Mouse (Mus musculus) macrophage (primary cell): Measurements from ENCODE around the gene Camta1. TPM values are rescaled to one million over a fixed set of nuclear protein-coding genes. Genes with fewer than 3 reads are reported as not detected.
A peak's percentile ranks its signal among the peaks of the same experiment; 100 is the strongest.

ENCODE experiments used
- H3K27ac ChIP-seq: fragments of 350-480 bp; formaldehyde crosslinking; 2 replicates; pipeline ENCODE4 v1.9.0; 2021
- H3K36me3 ChIP-seq: fragments of 350-480 bp; formaldehyde crosslinking; 2 replicates; pipeline ENCODE4 v1.9.0; 2021; ENCODE audit errors: inconsistent target
- H3K4me3 ChIP-seq: fragments of 350-480 bp; formaldehyde crosslinking; 2 replicates; pipeline ENCODE4 v1.9.0; 2021; ENCODE audit errors: inconsistent target
- H3K79me2 ChIP-seq: fragments of 350-480 bp; formaldehyde crosslinking; 2 replicates; pipeline ENCODE4 v1.9.0; 2021; ENCODE audit errors: inconsistent target
- WGBS: methylation state at CpG from one replicate; pipeline ENCODE4 v1.1.7; 2026; ENCODE audit warnings: inconsistent platforms; ENCODE audit not compliant: missing documents; 5-methylcytosine and 5-hydroxymethylcytosine counted together
- polyA plus RNA-seq: library from polyadenylated mRNA; stranded (reverse); fragments of 250-400 nt; gene quantifications from 3 replicates; pipeline ENCODE4 v1.2.4, GENCODE M21; 2018; ENCODE audit warnings: inconsistent platforms

The Camta1 gene
- polyA plus RNA-seq, 1 experiment from 2014 or later: 8.7 TPM

- WGBS: 86% methylated on average over 14 of the region's 18 CpGs
- Histone ChIP-seq H3K36me3 (no peaks in the 10 kb centered on the region), H3K79me2 (no peaks in the 10 kb centered on the region), H3K27ac (no peak overlapping the region), H3K4me3 (no peak overlapping the region)
These were observed 765.2 kb downstream of the Camta1 start for GRCm38 (mm10) chr4:151096334-151097103.

GRCm38 (mm10) chr4:151095207-151095606, 766.5 kb downstream of the Camta1 start:
- Histone ChIP-seq H3K4me3 (no peak overlapping the region), H3K36me3 (no peaks in the 10 kb centered on the region), H3K27ac (no peak overlapping the region), H3K79me2 (no peaks in the 10 kb centered on the region)
- 38% methylated on average over 2 of the region's 2 CpGs for WGBS

GRCm38 (mm10) chr4:151089270-151089669, 772.4 kb downstream of the Camta1 start, which contains the start of gene Gm13090:
Gene Gm13090, plus strand, starts transcription at chr4:151089570.
- Histone ChIP-seq H3K79me2 (no peaks in the 10 kb centered on the region), H3K4me3 (no peak within 1 kb of the TSS), H3K27ac (no peak within 1 kb of the TSS), H3K36me3 (no peaks in the 10 kb centered on the region)
- 83% methylated on average over 6 of the region's 7 CpGs for WGBS

- Histone ChIP-seq H3K36me3 (no peaks in the 10 kb centered on the region), H3K4me3 (no peak overlapping the region), H3K79me2 (no peaks in the 10 kb centered on the region), H3K27ac (no peak overlapping the region)
- 94% methylated on average over 14 of the region's 14 CpGs for WGBS
These were observed 772.9 kb downstream of the Camta1 start for GRCm38 (mm10) chr4:151088819-151089218.

GRCm38 (mm10) chr4:151087358-151087757, 774.3 kb downstream of the Camta1 start:
- 89% methylated on average over 1 of the region's 1 CpGs for WGBS
- no peaks in the 10 kb centered on the region for H3K79me2 ChIP-seq
- no peak overlapping the region for H3K4me3 ChIP-seq

GRCm38 (mm10) chr4:151083027-151083426, 778.6 kb downstream of the Camta1 start:
- WGBS: 93% methylated on average over 5 of the region's 5 CpGs
- Histone ChIP-seq H3K36me3 (no peaks in the 10 kb centered on the region), H3K27ac (no peak overlapping the region), H3K4me3 (no peak overlapping the region), H3K79me2 (no peaks in the 10 kb centered on the region)

More at GRCm38 (mm10) chr4:151087358-151087757, 774.3 kb downstream of the Camta1 start:
- Histone ChIP-seq H3K27ac (no peak overlapping the region), H3K36me3 (no peaks in the 10 kb centered on the region)

GRCm38 (mm10) chr4:151081977-151082376, 779.7 kb downstream of the Camta1 start:
- H3K36me3 ChIP-seq: no peaks in the 10 kb centered on the region
- no peak overlapping the region for H3K27ac ChIP-seq
- H3K79me2 ChIP-seq: no peaks in the 10 kb centered on the region
- H3K4me3 ChIP-seq: no peak overlapping the region
- WGBS: 92% methylated on average over 13 of the region's 13 CpGs

- Histone ChIP-seq H3K79me2 (no peaks in the 10 kb centered on the region), H3K36me3 (no peaks in the 10 kb centered on the region), H3K4me3 (no peak overlapping the region), H3K27ac (no peak overlapping the region)
- WGBS: 92% methylated on average over 2 of the region's 2 CpGs
These were observed 780.3 kb downstream of the Camta1 start for GRCm38 (mm10) chr4:151081355-151081754.

GRCm38 (mm10) chr4:151074817-151075216, 786.9 kb downstream of the Camta1 start:
- H3K79me2 ChIP-seq: no peaks in the 10 kb centered on the region
- H3K27ac ChIP-seq: no peak overlapping the region
- WGBS: 97% methylated on average over 15 of the region's 15 CpGs

GRCm38 (mm10) chr4:151073108-151073744, 788.5 kb downstream of the Camta1 start:
- H3K27ac ChIP-seq: no peak overlapping the region
- H3K4me3 ChIP-seq: no peak overlapping the region
- H3K36me3 ChIP-seq: no peaks in the 10 kb centered on the region
- WGBS: 41% methylated on average over 13 of the region's 13 CpGs
- no peaks in the 10 kb centered on the region for H3K79me2 ChIP-seq

More at GRCm38 (mm10) chr4:151074817-151075216, 786.9 kb downstream of the Camta1 start:
- Histone ChIP-seq H3K36me3 (no peaks in the 10 kb centered on the region), H3K4me3 (no peak overlapping the region)

GRCm38 (mm10) chr4:151070962-151071361, 790.7 kb downstream of the Camta1 start:
- 8% methylated on average over 7 of the region's 7 CpGs for WGBS
- no peaks in the 10 kb centered on the region for H3K36me3 ChIP-seq
- peak overlapping the region; percentile 52 for H3K27ac ChIP-seq
- H3K4me3 ChIP-seq: no peak overlapping the region
- no peaks in the 10 kb centered on the region for H3K79me2 ChIP-seq

GRCm38 (mm10) chr4:151068751-151069150, 792.9 kb downstream of the Camta1 start:
- WGBS: 19% methylated on average over 4 of the region's 4 CpGs
- H3K36me3 ChIP-seq: no peaks in the 10 kb centered on the region
- no peak overlapping the region for H3K27ac ChIP-seq
- no peaks in the 10 kb centered on the region for H3K79me2 ChIP-seq
- no peak overlapping the region for H3K4me3 ChIP-seq

- Histone ChIP-seq H3K79me2 (peaks cover 28% of the 10 kb centered on the region), H3K36me3 (0 out of 2 replicates have a peak, but pooled peaks cover 4% of the 10 kb centered on the region), H3K27ac (no peak overlapping the region), H3K4me3 (no peak overlapping the region)
- WGBS: 97% methylated on average over 4 of the region's 4 CpGs
These were observed 802.1 kb downstream of the Camta1 start for GRCm38 (mm10) chr4:151059566-151059965.

GRCm38 (mm10) chr4:151058634-151059033, 803.0 kb downstream of the Camta1 start:
- peak overlapping the region; percentile 49 for H3K27ac ChIP-seq
- H3K36me3 ChIP-seq: 0 out of 2 replicates have a peak, but pooled peaks cover 9% of the 10 kb centered on the region
- peaks cover 37% of the 10 kb centered on the region for H3K79me2 ChIP-seq
- 88% methylated on average over 4 of the region's 4 CpGs for WGBS
- H3K4me3 ChIP-seq: peak overlapping the region; percentile 38; the same call in 1 of the 2 replicates
